Mouse (Mus musculus) thymus, adult 2 months (tissue): Measurements from ENCODE around the gene Acsl6.

ENCODE experiments used
- CTCF ChIP-seq: fragments of 200-500 bp; IDR thresholded peaks from 2 replicates; pipeline ENCODE4 v1.5.1; 2012; ENCODE audit warnings: mild to moderate bottlenecking, control low read depth, low read length, moderate library complexity, borderline replicate concordance; ENCODE audit not compliant: control insufficient read depth, poor library complexity, insufficient read depth; ENCODE audit errors: extremely low read depth
- POLR2A ChIP-seq: fragments of 200-500 bp; IDR thresholded peaks from 2 replicates; pipeline ENCODE4 v1.6.1; 2012; ENCODE audit warnings: mild to moderate bottlenecking, low read length, control low read depth, moderate library complexity; ENCODE audit not compliant: control insufficient read depth, poor library complexity, insufficient read depth; ENCODE audit errors: extremely low read depth

- TF ChIP-seq CTCF (no peak), POLR2A (no peak)
Measured at GRCm38 (mm10) chr11:54396686-54397085, 93.1 kb downstream of the Acsl6 start.
